Mouse (Mus musculus): ENCODE measurements at regions not wholly inside any gene's neighbourhood (a gene's known extent, or its start where the extent isn't known, plus 50 kb on each side); places are given as distances from the start of the nearest gene placed in this dataset.
"Not testable (repeated sequence)": the region's sequence is repeated elsewhere in the genome, so short reads cannot be mapped to it uniquely, and the experiment has no call there.

GRCm38 (mm10) chr13:4716299-4716698 is 107.3 kb upstream of the Akr1e1 start:
- not testable (repeated sequence) for TF ChIP-seq EP300 (IDR thresholded peaks at IDR 0.05; ENCODE audit: low read length); CTCF (conservative IDR thresholded peaks at IDR 0.05 in 1 of 2, IDR thresholded peaks at IDR 0.05 in 1 of 2; ENCODE audit: low read depth in 2 of 2, low read length in 2 of 2); JUND (conservative IDR thresholded peaks at IDR 0.05; ENCODE audit: low read depth, low read length); ZNF384 (IDR thresholded peaks at IDR 0.05; ENCODE audit: low read depth, low read length); NELFE (IDR thresholded peaks at IDR 0.05; ENCODE audit: low read depth, low read length); CHD2 (IDR thresholded peaks at IDR 0.05; ENCODE audit: low read length); HCFC1 (IDR thresholded peaks at IDR 0.05; ENCODE audit: low read depth, low read length); POLR2A (IDR thresholded peaks at IDR 0.05; ENCODE audit: low read depth, low read length); ZKSCAN1 (IDR thresholded peaks at IDR 0.05; ENCODE audit: borderline replicate concordance, low read depth, low read length); MXI1 (IDR thresholded peaks at IDR 0.05; ENCODE audit: low read depth, low read length); POLR2AphosphoS2 (IDR thresholded peaks at IDR 0.05; ENCODE audit: low read depth, low read length); RAD21 (IDR thresholded peaks at IDR 0.05; ENCODE audit: low read depth, low read length); GABPA (IDR thresholded peaks at IDR 0.05; ENCODE audit: insufficient replicate concordance, low read depth, low read length)
